Mouse (Mus musculus): ENCODE results near the gene Lrrc8b.

- TF ChIP-seq POLR2A (IDR thresholded peaks at IDR 0.05; ENCODE audit: borderline replicate concordance, extremely low read depth, low read depth, low read length) (no peak), CTCF (IDR thresholded peaks at IDR 0.05; ENCODE audit: insufficient read depth, low read length) (no peak)
Measured at GRCm38 (mm10) chr5:105401536-105401935, 14.0 kb upstream of the Lrrc8b start.

All from lung, adult 2 months (tissue).